Mouse (Mus musculus): Measurements from ENCODE around the gene Saa3. TPM values are rescaled to one million over a fixed set of nuclear protein-coding genes. Genes with fewer than 3 reads are reported as not detected.

The Saa3 gene
- total and polyA plus RNA-seq, 3 experiments = not detected

DNA sequence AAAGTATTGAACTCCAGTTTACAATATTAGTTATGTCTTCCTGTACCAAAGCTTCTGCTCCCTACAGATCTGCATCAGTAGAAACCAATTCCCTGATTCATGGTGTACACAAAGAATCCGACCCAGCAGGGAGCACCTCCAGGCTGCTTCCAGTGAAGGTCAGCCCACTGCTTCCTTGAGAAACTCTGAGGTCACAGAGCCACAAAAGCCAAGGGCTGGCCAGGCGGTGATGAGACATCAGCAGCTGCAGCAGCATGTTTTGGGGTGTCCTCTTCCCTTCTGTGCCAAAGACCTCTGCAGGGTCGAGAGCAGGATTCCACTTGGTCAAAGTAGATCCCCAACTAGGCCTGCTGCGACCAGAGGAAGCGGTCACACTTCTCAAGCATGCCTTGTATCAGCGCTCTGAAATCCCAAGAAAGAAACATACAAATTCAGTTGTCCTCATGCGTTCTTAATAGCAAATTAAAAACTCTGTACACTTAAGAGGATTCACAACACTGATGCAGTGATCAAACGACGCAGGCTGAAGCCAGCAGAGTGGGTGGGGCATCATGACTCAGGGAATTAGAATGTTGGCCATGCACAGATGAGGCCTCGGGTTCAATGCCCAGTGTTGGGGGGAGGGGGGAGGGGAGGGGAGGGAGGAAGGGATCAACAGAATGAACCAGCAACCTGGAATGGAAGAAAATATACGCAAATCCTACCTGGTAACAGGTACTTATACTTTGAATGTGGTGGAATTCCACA, 45.7 kb upstream of the Saa3 start:
- Histone ChIP-seq H3K36me3 (replicated peaks in 1 of 2; ENCODE audit: control insufficient read depth in 1 of 2, insufficient read depth in 1 of 2, low read length in 1 of 2) (peaks cover 41 to 71% of the 10 kb centered on the region in 2 experiments), H3K4me2 (ENCODE audit: insufficient read depth, low read depth, poor library complexity, severe bottlenecking) (no peak overlapping the region)
- TF ChIP-seq MYC (IDR thresholded peaks at IDR 0.05; ENCODE audit: low read depth, low read length) (no peak), RCOR1 (conservative IDR thresholded peaks at IDR 0.05; ENCODE audit: low read depth, low read length) (no peak), POLR2AphosphoS2 (IDR thresholded peaks at IDR 0.05; ENCODE audit: low read depth, low read length) (no peak), USF1 (IDR thresholded peaks at IDR 0.05; ENCODE audit: low read depth, low read length) (no peak), POLR2A (IDR thresholded peaks at IDR 0.05; ENCODE audit: low read depth, low read length) (no peak)

DNA sequence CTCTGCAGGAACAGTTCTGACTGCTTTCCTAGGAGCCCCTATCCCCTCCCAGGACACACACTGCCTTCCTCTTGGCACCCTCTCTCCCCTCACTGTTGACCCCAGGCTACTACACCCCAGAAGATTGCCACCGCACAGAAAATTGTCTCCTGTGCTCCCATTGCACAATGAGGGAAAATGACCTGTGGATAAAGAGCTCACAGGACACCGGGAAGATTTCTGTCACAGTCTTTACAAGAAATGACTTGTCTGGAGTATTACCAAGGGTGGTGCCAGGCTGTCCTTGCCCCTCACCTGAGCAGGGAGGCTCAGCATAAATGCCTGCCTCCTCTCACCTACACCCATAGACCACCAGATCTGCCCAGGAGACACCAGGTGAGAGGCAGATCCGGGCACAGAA, 36.0 kb upstream of the Saa3 start, which contains the start of gene Saa2:
Saa2 (plus strand) TSS at position 301 of the 400 bp plus-strand sequence.
- dilution Hi-C loops (cut with MboI; ENCODE audit: extremely low pct_ligation_motif_present, extremely low pct_unique_long_range_greater_than_20kb, low sequenced_read_pairs) = no loop called here
- in situ Hi-C loops (cut with MboI; ENCODE audit: low pct_ligation_motif_present, low pct_unique_long_range_greater_than_20kb, low sequenced_read_pairs) = no loop called here

More for the DNA sequence above, 45.7 kb upstream of the Saa3 start:
- no peak overlapping the region for H3K4me3 ChIP-seq (replicated peaks in 1 of 3; ENCODE audit: low read depth in 2 of 3, low read length in 2 of 3, poor library complexity in 1 of 3)
- no peaks in the 10 kb centered on the region for H3K4me1 ChIP-seq (ENCODE audit: control insufficient read depth in 1 of 2, insufficient read depth in 2 of 2)
- in situ Hi-C loops (cut with MboI; ENCODE audit: low pct_ligation_motif_present, low pct_unique_long_range_greater_than_20kb, low sequenced_read_pairs) = no loop called here
- no peak for DNase-seq (ENCODE audit: extremely low read depth)
- H3K27ac ChIP-seq (ENCODE audit: insufficient read depth, low read depth) = no peak overlapping the region
- H3K27me3 ChIP-seq (replicated peaks) = no peaks in the 10 kb centered on the region
- H3K9me3 ChIP-seq (replicated peaks; ENCODE audit: low read length) = no peaks in the 10 kb centered on the region
- H3K79me2 ChIP-seq (replicated peaks; ENCODE audit: control insufficient read depth, extremely low read depth, insufficient read depth, poor library complexity, severe bottlenecking) = no peaks in the 10 kb centered on the region
- no peak overlapping the region for H3K9ac ChIP-seq (ENCODE audit: insufficient read depth, low read depth)
- dilution Hi-C loops (cut with MboI; ENCODE audit: extremely low pct_ligation_motif_present, extremely low pct_unique_long_range_greater_than_20kb, low sequenced_read_pairs) = no loop called here

DNA sequence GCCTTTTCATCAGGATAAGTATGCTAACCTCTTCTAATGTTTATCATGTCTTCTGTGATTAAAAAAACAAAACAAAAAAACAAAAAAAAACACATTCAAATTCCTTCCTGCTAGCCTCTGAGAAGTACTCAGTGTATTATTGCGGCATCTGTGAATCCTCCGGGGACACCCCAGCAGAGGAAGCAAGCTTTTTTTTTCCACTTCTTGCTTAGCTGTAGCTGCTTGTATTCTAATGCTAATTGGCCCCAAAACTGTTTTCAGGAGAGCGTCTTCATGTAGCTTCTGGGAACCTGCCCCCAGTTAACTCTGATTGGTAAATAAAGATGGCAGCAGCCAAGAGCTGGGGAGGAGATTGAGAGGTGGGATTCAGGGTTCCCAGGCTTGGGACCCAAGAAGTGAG, 33.0 kb upstream of the Saa3 start:
- Histone ChIP-seq H3K4me1 (ENCODE audit: control insufficient read depth in 1 of 2, insufficient read depth in 2 of 2) (peaks cover 12 to 31% of the 10 kb centered on the region in 2 experiments), H3K9ac (ENCODE audit: insufficient read depth, low read depth) (peak overlapping the region; percentile 18; the same call in 1 of the 2 replicates), H3K9me3 (replicated peaks; ENCODE audit: low read length) (no peaks in the 10 kb centered on the region), H3K27ac (ENCODE audit: insufficient read depth, low read depth) (no peak overlapping the region), H3K4me2 (ENCODE audit: insufficient read depth, low read depth, poor library complexity, severe bottlenecking) (no peak overlapping the region), H3K4me3 (replicated peaks in 1 of 3; ENCODE audit: low read depth in 2 of 3, low read length in 2 of 3, poor library complexity in 1 of 3) (no peak overlapping the region), H3K79me2 (replicated peaks; ENCODE audit: control insufficient read depth, extremely low read depth, insufficient read depth, poor library complexity, severe bottlenecking) (no peaks in the 10 kb centered on the region), H3K27me3 (replicated peaks) (no peaks in the 10 kb centered on the region), H3K36me3 (replicated peaks in 1 of 2; ENCODE audit: control insufficient read depth in 1 of 2, insufficient read depth in 1 of 2, low read length in 1 of 2) (no peaks in the 10 kb centered on the region)
- peak; percentile 69 for DNase-seq (ENCODE audit: extremely low read depth)
- TF ChIP-seq JUND (conservative IDR thresholded peaks at IDR 0.05; ENCODE audit: low read depth, low read length) (peak; percentile 52), SMC3 (IDR thresholded peaks at IDR 0.05; ENCODE audit: low read depth, low read length) (no peak), CTCF (conservative IDR thresholded peaks at IDR 0.05 in 1 of 2, IDR thresholded peaks at IDR 0.05 in 1 of 2; ENCODE audit: low read depth in 2 of 2, low read length in 2 of 2) (no peak), ETS1 (conservative IDR thresholded peaks at IDR 0.05; ENCODE audit: low read depth, low read length) (peak; percentile 31; the same call in 1 of the 2 replicates), TBP (conservative IDR thresholded peaks at IDR 0.05; ENCODE audit: low read depth, low read length) (no peak), MXI1 (IDR thresholded peaks at IDR 0.05; ENCODE audit: low read depth, low read length) (no peak), KAT2A (IDR thresholded peaks at IDR 0.05; ENCODE audit: insufficient replicate concordance, low read length) (0 out of 2 replicates have a peak, but pooled peaks have one; percentile 17), ZKSCAN1 (IDR thresholded peaks at IDR 0.05; ENCODE audit: borderline replicate concordance, low read depth, low read length) (no peak), ZNF384 (IDR thresholded peaks at IDR 0.05; ENCODE audit: low read depth, low read length) (peak; percentile 96), HCFC1 (IDR thresholded peaks at IDR 0.05; ENCODE audit: low read depth, low read length) (no peak; the same call in 1 of the 2 replicates), IRF4 (IDR thresholded peaks at IDR 0.05; ENCODE audit: low read depth, low read length) (0 out of 2 replicates have a peak, but pooled peaks have one; percentile 22), ELF1 (IDR thresholded peaks at IDR 0.05; ENCODE audit: low read depth, low read length) (peak; percentile 20; the same call in 1 of the 2 replicates), JUN (IDR thresholded peaks at IDR 0.05; ENCODE audit: insufficient read depth, low read depth, low read length) (peak; percentile 39), POLR2AphosphoS2 (IDR thresholded peaks at IDR 0.05; ENCODE audit: low read depth, low read length) (no peak)
- dilution Hi-C loops (cut with MboI; ENCODE audit: extremely low pct_ligation_motif_present, extremely low pct_unique_long_range_greater_than_20kb, low sequenced_read_pairs) (no loop called here), in situ Hi-C loops (cut with MboI; ENCODE audit: low pct_ligation_motif_present, low pct_unique_long_range_greater_than_20kb, low sequenced_read_pairs) (no loop called here)

More for the DNA sequence above, 36.0 kb upstream of the Saa3 start, which contains the start of gene Saa2:
- H3K9me3 ChIP-seq (replicated peaks; ENCODE audit: low read length) = no peaks in the 10 kb centered on the region
- TF ChIP-seq E2F4 (IDR thresholded peaks at IDR 0.05; ENCODE audit: insufficient replicate concordance, low read depth, low read length) (no peak), ZKSCAN1 (IDR thresholded peaks at IDR 0.05; ENCODE audit: borderline replicate concordance, low read depth, low read length) (no peak), RCOR1 (conservative IDR thresholded peaks at IDR 0.05; ENCODE audit: low read depth, low read length) (no peak), TCF12 (IDR thresholded peaks at IDR 0.05; ENCODE audit: low read depth, low read length) (no peak), BHLHE40 (IDR thresholded peaks at IDR 0.05; ENCODE audit: low read depth, low read length) (no peak), IRF4 (IDR thresholded peaks at IDR 0.05; ENCODE audit: low read depth, low read length) (no peak), PAX5 (IDR thresholded peaks at IDR 0.05; ENCODE audit: low read length) (no peak), ETS1 (conservative IDR thresholded peaks at IDR 0.05; ENCODE audit: low read depth, low read length) (no peak), TBP (conservative IDR thresholded peaks at IDR 0.05; ENCODE audit: low read depth, low read length) (no peak), MEF2A (IDR thresholded peaks at IDR 0.05; ENCODE audit: borderline replicate concordance, low read depth, low read length) (no peak), KAT2A (IDR thresholded peaks at IDR 0.05; ENCODE audit: insufficient replicate concordance, low read length) (no peak), MAFK (IDR thresholded peaks at IDR 0.05; ENCODE audit: insufficient replicate concordance, low read length) (no peak), UBTF (IDR thresholded peaks at IDR 0.05; ENCODE audit: low read depth, low read length) (no peak), SIN3A (IDR thresholded peaks at IDR 0.05; ENCODE audit: low read length) (no peak)
- no peak within 1 kb of the TSS for H3K4me2 ChIP-seq (ENCODE audit: insufficient read depth, low read depth, poor library complexity, severe bottlenecking)
- H3K79me2 ChIP-seq (replicated peaks; ENCODE audit: control insufficient read depth, extremely low read depth, insufficient read depth, poor library complexity, severe bottlenecking) = no peaks in the 10 kb centered on the region
- H3K27me3 ChIP-seq (replicated peaks) = no peaks in the 10 kb centered on the region
- no peak within 1 kb of the TSS for H3K27ac ChIP-seq (ENCODE audit: insufficient read depth, low read depth)
- H3K4me1 ChIP-seq (ENCODE audit: control insufficient read depth in 1 of 2, insufficient read depth in 2 of 2) = peaks cover 12 to 35% of the 10 kb centered on the region in 2 experiments
- DNase-seq (ENCODE audit: extremely low read depth) = no peak
- H3K4me3 ChIP-seq (replicated peaks in 1 of 3; ENCODE audit: low read depth in 2 of 3, low read length in 2 of 3, poor library complexity in 1 of 3) = no peak within 1 kb of the TSS
- no peak within 1 kb of the TSS for H3K9ac ChIP-seq (ENCODE audit: insufficient read depth, low read depth)
- H3K36me3 ChIP-seq (replicated peaks in 1 of 2; ENCODE audit: control insufficient read depth in 1 of 2, insufficient read depth in 1 of 2, low read length in 1 of 2) = no peaks in the 10 kb centered on the region
